Mouse (Mus musculus) urinary bladder, adult 2 months (tissue): Measurements from ENCODE around the gene Acer1. TPM values are rescaled to one million over a fixed set of nuclear protein-coding genes. Genes with fewer than 3 reads are reported as not detected.

Experiments
- DNase-seq: peaks from one replicate; pipeline ENCODE4 v3.0.0; 2022; ENCODE audit warnings: low spot score
- polyA plus RNA-seq: library from polyadenylated mRNA; depleted of rRNA; stranded (reverse); fragments of >200 nt; gene quantifications from 2 replicates; pipeline ENCODE4 v1.2.3, GENCODE M21; 2012; rRNA removed

The Acer1 gene
- polyA plus RNA-seq: 0.12 and 0.17 TPM in 2 replicates

DNA sequence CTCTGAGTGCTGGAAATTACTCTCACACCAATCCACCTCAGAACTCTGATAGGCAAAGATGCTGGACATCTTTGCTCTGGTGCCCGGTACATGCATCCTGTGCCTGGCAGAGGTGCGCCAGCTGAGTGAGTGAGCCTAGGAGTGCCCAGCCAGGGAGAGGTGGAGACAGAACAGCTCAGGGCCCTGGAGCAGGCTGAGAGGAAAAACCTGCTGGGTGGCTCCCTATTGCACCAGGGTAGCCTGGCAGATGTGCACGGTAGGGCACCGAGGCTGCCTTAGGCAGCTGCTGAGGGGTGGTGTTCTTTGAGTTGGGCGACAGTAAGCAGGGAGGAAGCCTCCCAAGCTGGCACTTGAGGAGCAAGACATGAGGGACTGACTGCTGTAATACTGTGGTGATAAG is at the start of gene Acer1:
Acer1 (minus strand) TSS at position 114 of the 400 bp plus-strand sequence.
- DNase-seq: no peak

DNA sequence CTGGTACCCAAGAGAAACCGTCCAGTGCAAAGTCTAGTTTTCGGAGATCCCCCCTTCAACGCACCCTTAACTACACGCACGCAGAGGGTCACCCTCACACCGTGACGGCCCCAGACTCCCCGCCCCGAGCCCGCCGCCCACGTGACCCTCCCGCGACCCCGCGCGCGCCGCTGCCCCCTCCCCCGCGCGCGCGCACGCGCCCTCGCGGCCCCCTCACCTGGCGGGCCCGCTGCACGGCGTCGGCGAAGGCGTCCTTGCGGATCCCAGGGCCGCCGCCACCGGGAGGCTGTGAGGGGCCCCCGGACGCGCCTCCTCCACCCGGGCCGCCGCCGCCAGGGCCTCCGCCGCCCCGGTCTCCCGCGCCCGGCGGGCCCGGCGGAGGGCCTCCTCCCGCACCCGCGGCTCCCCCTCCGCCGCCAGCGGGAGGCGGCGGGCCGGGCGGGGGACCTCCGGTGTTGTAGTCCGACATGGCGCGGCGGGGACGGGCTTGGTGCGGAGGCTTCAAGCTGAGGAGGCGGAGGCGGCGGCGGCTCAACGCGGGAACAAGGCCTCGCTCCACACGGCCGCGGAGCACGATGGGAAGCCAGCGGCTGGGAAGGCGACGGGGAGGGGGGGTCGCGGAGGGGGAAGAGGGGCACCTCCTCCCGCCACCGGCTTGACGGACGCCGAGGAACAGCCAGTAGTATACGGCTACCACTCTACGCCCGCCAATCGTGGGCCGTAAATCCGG is 49.2 kb upstream of the Acer1 start, which contains the start of gene Khsrp:
Khsrp (minus strand) TSS at position 592 of the 730 bp plus-strand sequence.
- DNase-seq: peak; percentile 90

DNA sequence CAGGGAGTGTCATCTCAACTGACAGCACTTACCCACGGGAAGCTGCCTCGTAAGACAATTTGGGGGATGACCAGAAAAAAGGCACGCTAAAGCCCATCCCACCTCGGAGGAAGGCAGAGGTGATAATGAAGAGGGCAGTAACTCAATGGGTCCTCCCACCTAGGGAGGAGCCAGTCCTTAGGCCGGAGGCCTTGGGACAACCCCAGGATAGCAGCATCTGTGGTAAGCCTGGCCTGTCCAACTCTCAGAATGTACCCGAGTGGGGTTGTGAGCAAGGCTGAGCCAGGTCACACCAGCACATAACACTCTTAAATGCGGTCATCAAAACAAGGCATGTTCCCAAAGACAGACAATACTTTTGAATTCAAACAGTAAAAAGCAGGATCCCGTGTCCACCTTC is 47.8 kb upstream of the Acer1 start:
- no peak for DNase-seq

DNA sequence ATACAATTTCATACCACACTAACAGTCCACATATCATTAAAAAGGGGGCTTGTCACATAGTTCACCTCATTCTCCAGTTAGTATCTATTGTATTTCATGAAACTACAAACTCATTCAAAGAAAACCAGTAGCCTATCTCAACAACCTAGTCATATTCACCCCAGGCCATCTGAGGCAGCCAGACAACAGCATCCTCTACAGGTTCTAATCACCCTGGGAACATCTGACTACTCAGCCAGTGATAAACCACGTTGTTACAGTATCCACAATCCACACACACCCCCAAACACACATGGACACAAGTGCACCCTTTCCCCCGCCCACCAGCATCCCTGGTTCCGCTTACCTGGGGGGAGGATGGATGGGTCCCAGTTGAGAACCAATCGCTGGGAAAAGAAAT is 45.5 kb upstream of the Acer1 start:
- no peak for DNase-seq

DNA sequence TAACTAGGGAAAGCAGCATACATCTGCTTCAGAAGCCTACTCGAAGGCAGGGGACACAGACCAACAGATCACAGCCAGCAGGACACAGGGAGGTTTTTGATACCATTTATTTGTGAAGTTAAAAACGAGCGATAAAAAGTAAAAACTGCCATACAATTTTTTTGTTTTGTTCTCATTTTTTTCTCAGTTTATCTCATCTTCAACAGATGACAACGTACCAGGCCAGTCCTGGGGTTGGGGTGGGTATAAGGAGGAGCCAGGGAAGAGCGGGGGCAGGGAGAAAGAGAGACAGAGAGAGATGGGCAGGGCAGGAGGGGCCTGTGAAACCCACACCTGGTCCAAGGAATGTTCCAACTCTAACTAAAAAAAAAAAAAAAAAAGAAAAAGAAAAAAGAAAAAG is 39.0 kb upstream of the Acer1 start:
- DNase-seq: no peak

DNA sequence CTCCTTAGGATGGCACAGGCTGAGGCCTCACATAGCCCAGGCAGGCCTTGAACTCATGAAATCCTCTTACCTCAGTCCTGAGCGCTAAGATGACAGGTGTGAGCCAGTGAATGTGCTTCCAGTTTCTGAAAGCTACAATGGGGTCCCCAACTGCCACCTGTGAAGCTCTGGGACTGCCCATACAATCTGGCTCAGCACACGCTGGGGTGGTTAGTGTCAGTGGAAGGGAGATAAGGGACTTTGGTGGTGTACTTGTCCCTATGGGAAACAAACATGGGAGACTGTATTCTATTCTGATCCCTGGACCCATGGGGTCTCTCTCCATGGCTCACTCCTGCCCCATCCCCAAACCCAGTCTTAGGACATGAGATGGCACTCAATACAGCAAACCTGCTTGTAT is 37.8 kb upstream of the Acer1 start:
- DNase-seq: no peak

DNA sequence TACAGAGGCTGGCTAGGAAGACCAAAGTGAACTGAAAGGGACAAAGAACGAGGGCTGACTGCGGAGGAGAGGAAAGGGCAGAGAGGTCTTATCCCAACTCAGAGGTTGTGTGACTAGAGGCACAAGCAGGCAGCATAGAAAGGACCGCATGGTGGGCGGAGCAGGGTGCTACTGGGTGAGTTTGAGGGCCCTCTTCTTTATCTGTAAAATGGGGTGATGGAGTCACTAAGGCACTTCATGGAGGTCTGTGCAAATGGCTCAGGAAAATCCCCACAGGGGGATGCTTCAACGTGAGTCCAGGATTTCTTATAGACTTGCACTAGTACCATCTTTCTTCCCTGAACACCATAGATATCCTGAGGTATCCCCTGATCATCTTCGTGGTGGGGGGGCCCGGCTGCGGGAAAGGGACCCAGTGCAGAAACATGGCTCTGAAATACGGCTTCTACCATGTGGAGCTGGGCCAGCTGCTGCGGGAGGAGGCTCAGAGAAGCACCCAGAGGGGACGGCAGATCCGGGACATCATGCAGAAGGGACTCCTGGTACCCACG is 30.4 kb upstream of the Acer1 start:
- no peak for DNase-seq

- peak; percentile 82 for DNase-seq
Measured at GRCm38 (mm10) chr17:57011236-57012141, 29.6 kb upstream of the Acer1 start, which contains the start of the genes Gtf2f1 and Gm17949. Gene Gtf2f1, minus strand, starts transcription at chr17:57011288. Gene Gm17949, plus strand, starts transcription at chr17:57011469.

- DNase-seq: no peak
Measured at GRCm38 (mm10) chr17:57010911-57011235, 28.9 kb upstream of the Acer1 start.

- no peak for DNase-seq
Measured at GRCm38 (mm10) chr17:57007137-57007905, 25.4 kb upstream of the Acer1 start.

- no peak for DNase-seq
Measured at GRCm38 (mm10) chr17:57003994-57004393, 22.1 kb upstream of the Acer1 start.

- DNase-seq: no peak
Measured at GRCm38 (mm10) chr17:57001228-57001627, 19.3 kb upstream of the Acer1 start.

- DNase-seq: no peak
Measured at GRCm38 (mm10) chr17:56999968-57000609, 18.2 kb upstream of the Acer1 start, which contains the start of gene Pspn. Gene Pspn, minus strand, starts transcription at chr17:57000018.

DNA sequence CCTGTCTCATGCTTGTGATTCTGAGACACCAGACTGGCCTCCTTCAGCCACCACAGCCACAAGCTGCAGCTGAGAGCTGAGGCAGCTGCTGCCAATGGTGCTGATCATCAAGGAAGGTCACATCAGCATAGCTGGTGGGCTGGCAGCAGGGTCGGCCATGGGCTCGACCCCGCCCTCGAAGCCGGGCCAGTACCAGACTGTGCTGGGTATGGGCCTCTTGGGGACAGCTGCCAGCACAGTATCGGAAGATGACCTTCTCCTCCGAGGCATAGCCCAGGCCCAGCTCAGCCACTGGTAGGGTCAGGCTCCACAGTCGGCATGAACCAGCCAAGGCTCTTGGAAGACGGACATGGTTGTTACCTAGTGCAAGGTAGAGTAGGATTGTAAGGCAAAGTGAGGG is 17.5 kb upstream of the Acer1 start:
- no peak for DNase-seq

DNA sequence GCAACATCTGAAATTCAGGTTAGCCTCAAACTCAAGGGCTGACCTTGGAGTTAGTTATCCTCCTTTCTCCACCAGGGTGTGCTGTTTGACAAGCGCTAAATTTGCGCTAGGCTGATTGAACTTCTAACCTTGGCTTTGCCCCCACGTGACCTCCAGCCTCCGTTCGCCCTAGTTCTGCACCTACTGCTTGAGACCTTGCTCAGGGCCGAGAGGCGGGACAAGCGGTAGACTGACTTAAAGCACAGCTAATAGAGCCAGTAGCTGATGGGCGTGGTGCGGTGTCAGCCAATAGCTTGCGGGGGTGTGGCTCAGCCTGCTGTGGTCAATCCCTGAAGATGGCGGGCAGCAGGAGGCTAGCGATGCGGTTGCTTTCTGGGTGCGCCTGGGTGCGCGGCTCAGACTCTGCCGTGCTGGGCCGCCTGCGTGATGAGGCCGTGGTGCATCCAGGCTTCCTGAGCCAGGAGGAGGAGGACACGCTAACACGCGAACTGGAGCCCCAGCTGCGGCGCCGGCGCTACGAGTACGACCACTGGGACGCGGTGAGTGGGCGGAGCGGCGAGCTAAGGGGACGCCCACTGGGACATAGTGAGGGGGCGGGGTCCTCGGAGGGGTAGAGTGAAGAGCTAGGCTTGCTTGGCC is 15.2 kb upstream of the Acer1 start, which contains the start of gene Alkbh7:
Alkbh7 (plus strand) TSS at position 311 of the 639 bp plus-strand sequence.
- DNase-seq: peak; percentile 78

- no peak for DNase-seq
Measured at GRCm38 (mm10) chr17:56996506-56996905, 14.6 kb upstream of the Acer1 start.

GRCm38 (mm10) chr17:56995046-56995445 is 13.1 kb upstream of the Acer1 start:
- DNase-seq: no peak

- peak; percentile 11 for DNase-seq
Measured at GRCm38 (mm10) chr17:56990966-56991365, 9.0 kb upstream of the Acer1 start.

- peak; percentile 75 for DNase-seq
Measured at GRCm38 (mm10) chr17:56990115-56990746, 8.3 kb upstream of the Acer1 start, which contains the start of gene Clpp. Gene Clpp, plus strand, starts transcription at chr17:56990305.
